Mouse (Mus musculus) midbrain, embryonic 12.5 days (tissue): ENCODE measurements at regions not wholly inside any gene's neighbourhood (a gene's known extent, or its start where the extent isn't known, plus 50 kb on each side); places are given as distances from the start of the nearest gene placed in this dataset.
"Not testable (repeated sequence)": the region's sequence is repeated elsewhere in the genome, so short reads cannot be mapped to it uniquely, and the experiment has no call there.

Experiments
- ATAC-seq: fragments of 200-750 bp; cut with Nextera tagmentation; 2 replicates; pipeline ENCODE4 v1.8.0; 2017; ENCODE audit warnings: low read depth, moderate TSS enrichment, moderate library complexity; ENCODE audit not compliant: low FRiP score
- H3K27ac ChIP-seq: fragments of 300-500 bp; sonication (generic); replicated peaks from 2 replicates; pipeline ENCODE4 v1.5.1; 2016; ENCODE audit warnings: mild to moderate bottlenecking
- H3K27me3 ChIP-seq: fragments of 300-500 bp; sonication (generic); 2 replicates; pipeline ENCODE4 v1.6.1; 2016; ENCODE audit warnings: mild to moderate bottlenecking
- H3K36me3 ChIP-seq: fragments of 300-500 bp; sonication (generic); 2 replicates; pipeline ENCODE4 v1.6.1; 2016
- H3K4me1 ChIP-seq: fragments of 300-500 bp; sonication (generic); 2 replicates; pipeline ENCODE4 v1.6.1; 2016
- H3K4me2 ChIP-seq: fragments of 300-500 bp; sonication (generic); replicated peaks from 2 replicates; pipeline ENCODE4 v1.6.1; 2016; ENCODE audit warnings: mild to moderate bottlenecking, moderate library complexity
- H3K4me3 ChIP-seq: fragments of 300-500 bp; sonication (generic); 2 replicates; pipeline ENCODE4 v1.5.1; 2016; ENCODE audit warnings: mild to moderate bottlenecking
- H3K9ac ChIP-seq: fragments of 300-500 bp; sonication (generic); replicated peaks from 2 replicates; pipeline ENCODE4 v1.6.1; 2016; ENCODE audit warnings: mild to moderate bottlenecking, moderate library complexity
- H3K9me3 ChIP-seq: fragments of 300-500 bp; sonication (generic); 2 replicates; pipeline ENCODE4 v1.6.1; 2016; ENCODE audit warnings: mild to moderate bottlenecking
- WGBS: fragments of 180-500 bp; shearing (Covaris S2); methylation state at CpG from one replicate; pipeline ENCODE4 v1.1.7; 2016; 5-methylcytosine and 5-hydroxymethylcytosine counted together

- ATAC-seq, H3K36me3 ChIP-seq, H3K4me2 ChIP-seq, H3K9me3 ChIP-seq, H3K27me3 ChIP-seq, H3K9ac ChIP-seq, H3K4me3 ChIP-seq, H3K27ac ChIP-seq, H3K4me1 ChIP-seq: not testable (repeated sequence)
- 88% methylated on average over 6 of the region's 6 CpGs for WGBS
Observed at GRCm38 (mm10) chr6:107229843-107230242, 299.7 kb upstream of the Lrrn1 start.

DNA sequence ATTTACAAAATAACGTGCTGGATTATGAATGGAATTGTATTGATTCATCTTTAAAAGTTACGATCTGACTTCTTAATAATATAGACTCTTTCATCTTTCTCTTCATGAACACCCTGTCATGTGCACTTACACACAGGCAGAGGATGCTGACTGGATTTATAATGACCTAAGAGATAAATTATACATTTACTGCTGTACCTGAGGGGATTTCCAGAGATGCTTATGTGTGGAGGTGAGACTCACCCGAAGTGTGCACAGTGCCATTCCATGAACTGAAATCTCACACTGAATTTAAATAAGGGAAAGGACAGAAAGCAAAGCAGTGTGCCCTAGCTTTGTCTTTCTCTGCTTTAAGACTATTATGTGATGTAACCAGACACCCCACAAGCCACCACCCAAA, 291.9 kb upstream of the Lrrn1 start:
- H3K27me3 ChIP-seq = no peaks in the 10 kb centered on the region
- no peak overlapping the region for H3K4me3 ChIP-seq
- no peak for ATAC-seq
- no peak overlapping the region for H3K4me2 ChIP-seq
- WGBS = 83% methylated on average over 3 of the region's 3 CpGs
- H3K36me3 ChIP-seq = no peaks in the 10 kb centered on the region
- no peaks in the 10 kb centered on the region for H3K9me3 ChIP-seq
- no peak overlapping the region for H3K27ac ChIP-seq
- no peaks in the 10 kb centered on the region for H3K4me1 ChIP-seq
- H3K9ac ChIP-seq = no peak overlapping the region

GRCm38 (mm10) chr6:107243981-107244380, 285.6 kb upstream of the Lrrn1 start:
- 93% methylated on average over 3 of the region's 3 CpGs for WGBS
- no peaks in the 10 kb centered on the region for H3K4me1 ChIP-seq
- H3K27ac ChIP-seq = no peak overlapping the region
- no peak for ATAC-seq
- H3K9me3 ChIP-seq = no peaks in the 10 kb centered on the region
- H3K27me3 ChIP-seq = no peaks in the 10 kb centered on the region
- no peak overlapping the region for H3K4me2 ChIP-seq
- H3K36me3 ChIP-seq = no peaks in the 10 kb centered on the region
- no peak overlapping the region for H3K4me3 ChIP-seq
- H3K9ac ChIP-seq = no peak overlapping the region

DNA sequence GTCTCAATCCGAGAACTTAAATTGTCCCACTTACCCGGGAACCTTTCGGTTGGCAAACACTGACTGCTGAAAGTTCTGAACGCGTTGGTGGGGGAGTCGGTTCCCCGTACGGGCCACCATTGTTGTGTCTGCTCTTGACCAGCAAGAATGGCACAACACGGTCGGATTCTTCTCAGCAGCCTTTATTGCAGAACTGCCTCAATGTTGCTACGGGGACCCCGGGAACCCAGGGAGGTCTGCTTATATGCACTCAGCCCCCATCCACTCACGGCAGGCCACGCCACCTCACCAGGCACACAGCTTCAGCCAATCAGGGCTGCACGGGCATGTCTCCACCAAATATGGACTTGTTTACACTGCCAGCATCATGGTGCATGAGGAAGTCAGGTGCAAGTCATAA, 249.2 kb upstream of the Lrrn1 start:
- Histone ChIP-seq H3K27me3 (no peaks in the 10 kb centered on the region), H3K4me2 (no peak overlapping the region), H3K27ac (no peak overlapping the region), H3K9ac (no peak overlapping the region), H3K36me3 (no peaks in the 10 kb centered on the region), H3K4me1 (no peaks in the 10 kb centered on the region), H3K4me3 (no peak overlapping the region), H3K9me3 (no peaks in the 10 kb centered on the region)
- ATAC-seq = no peak
- WGBS = 91% methylated on average over 15 of the region's 15 CpGs

- Histone ChIP-seq H3K27ac (no peak overlapping the region), H3K4me1 (no peaks in the 10 kb centered on the region), H3K9ac (no peak overlapping the region), H3K4me2 (no peak overlapping the region), H3K36me3 (no peaks in the 10 kb centered on the region), H3K27me3 (no peaks in the 10 kb centered on the region), H3K4me3 (no peak overlapping the region), H3K9me3 (no peaks in the 10 kb centered on the region)
- no peak for ATAC-seq
- WGBS = 89% methylated on average over 3 of the region's 3 CpGs
Observed at GRCm38 (mm10) chr6:107290850-107291249, 238.7 kb upstream of the Lrrn1 start.

GRCm38 (mm10) chr6:107303676-107304369, 225.7 kb upstream of the Lrrn1 start:
- Histone ChIP-seq H3K27me3 (no peaks in the 10 kb centered on the region), H3K36me3 (no peaks in the 10 kb centered on the region), H3K27ac (no peak overlapping the region), H3K9ac (no peak overlapping the region), H3K4me2 (no peak overlapping the region), H3K4me1 (peaks cover 12% of the 10 kb centered on the region), H3K4me3 (no peak overlapping the region), H3K9me3 (no peaks in the 10 kb centered on the region)
- 73% methylated on average over 1 of the region's 1 CpGs for WGBS
- ATAC-seq = peak; percentile 94

GRCm38 (mm10) chr6:107319565-107319964, 210.0 kb upstream of the Lrrn1 start:
- Histone ChIP-seq H3K27me3 (no peaks in the 10 kb centered on the region), H3K9ac (no peak overlapping the region), H3K9me3 (no peaks in the 10 kb centered on the region), H3K4me3 (no peak overlapping the region), H3K27ac (no peak overlapping the region), H3K4me2 (no peak overlapping the region), H3K36me3 (no peaks in the 10 kb centered on the region), H3K4me1 (no peaks in the 10 kb centered on the region)
- no peak for ATAC-seq
- WGBS = 77% methylated on average over 1 of the region's 1 CpGs

- Histone ChIP-seq H3K9ac (no peak overlapping the region), H3K4me2 (no peak overlapping the region), H3K9me3 (no peaks in the 10 kb centered on the region), H3K4me1 (no peaks in the 10 kb centered on the region), H3K27ac (no peak overlapping the region), H3K36me3 (no peaks in the 10 kb centered on the region), H3K4me3 (no peak overlapping the region), H3K27me3 (no peaks in the 10 kb centered on the region)
- WGBS = 68% methylated on average over 4 of the region's 4 CpGs
- no peak for ATAC-seq
Observed at GRCm38 (mm10) chr6:107350503-107350902, 179.1 kb upstream of the Lrrn1 start.

GRCm38 (mm10) chr6:107375274-107375673, 154.3 kb upstream of the Lrrn1 start:
- H3K4me1 ChIP-seq = no peaks in the 10 kb centered on the region
- H3K27ac ChIP-seq = no peak overlapping the region
- H3K9ac ChIP-seq = no peak overlapping the region
- ATAC-seq = no peak
- no peaks in the 10 kb centered on the region for H3K9me3 ChIP-seq
- H3K27me3 ChIP-seq = no peaks in the 10 kb centered on the region
- no peak overlapping the region for H3K4me3 ChIP-seq
- H3K36me3 ChIP-seq = no peaks in the 10 kb centered on the region
- H3K4me2 ChIP-seq = no peak overlapping the region

DNA sequence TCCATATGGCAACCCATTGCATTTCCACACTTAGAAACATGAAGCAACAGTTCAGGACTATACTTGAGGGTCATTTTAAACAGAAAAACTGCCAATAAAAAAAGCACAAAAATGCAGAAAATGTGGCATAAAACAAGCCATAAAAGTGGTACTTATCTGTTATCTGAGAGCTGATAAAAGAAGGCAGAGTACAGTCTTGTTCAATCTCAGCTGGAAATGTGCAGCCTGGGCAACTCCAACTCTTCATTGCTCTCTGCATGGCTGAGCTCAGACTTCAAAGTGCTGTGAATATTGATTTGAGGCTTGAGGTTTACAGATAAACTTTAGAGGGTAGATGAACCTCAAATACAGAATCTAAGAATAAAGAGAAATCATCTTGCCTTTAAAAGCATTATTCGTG, 151.1 kb upstream of the Lrrn1 start:
- H3K4me2 ChIP-seq = no peak overlapping the region
- H3K36me3 ChIP-seq = no peaks in the 10 kb centered on the region
- WGBS = 84% methylated on average over 1 of the region's 1 CpGs
- H3K4me3 ChIP-seq = no peak overlapping the region
- H3K9me3 ChIP-seq = no peaks in the 10 kb centered on the region
- no peaks in the 10 kb centered on the region for H3K27me3 ChIP-seq
- no peak overlapping the region for H3K27ac ChIP-seq
- H3K4me1 ChIP-seq = no peaks in the 10 kb centered on the region
- H3K9ac ChIP-seq = no peak overlapping the region
- no peak for ATAC-seq

GRCm38 (mm10) chr6:107380621-107381020, 148.9 kb upstream of the Lrrn1 start:
- Histone ChIP-seq H3K9me3 (no peaks in the 10 kb centered on the region), H3K9ac (no peak overlapping the region), H3K27me3 (no peaks in the 10 kb centered on the region), H3K36me3 (no peaks in the 10 kb centered on the region), H3K4me3 (no peak overlapping the region), H3K4me1 (no peaks in the 10 kb centered on the region), H3K4me2 (no peak overlapping the region), H3K27ac (no peak overlapping the region)
- no peak for ATAC-seq
- 66% methylated on average over 1 of the region's 1 CpGs for WGBS

GRCm38 (mm10) chr6:107386094-107386678, 143.4 kb upstream of the Lrrn1 start:
- no peak overlapping the region for H3K9ac ChIP-seq
- H3K9me3 ChIP-seq = no peaks in the 10 kb centered on the region
- no peaks in the 10 kb centered on the region for H3K4me1 ChIP-seq
- no peaks in the 10 kb centered on the region for H3K36me3 ChIP-seq
- no peak overlapping the region for H3K4me2 ChIP-seq
- no peak overlapping the region for H3K27ac ChIP-seq
- no peak for ATAC-seq
- no peaks in the 10 kb centered on the region for H3K27me3 ChIP-seq
- H3K4me3 ChIP-seq = no peak overlapping the region
- WGBS = 48% methylated on average over 7 of the region's 7 CpGs

- Histone ChIP-seq H3K27ac (no peak overlapping the region), H3K4me1 (no peaks in the 10 kb centered on the region), H3K4me3 (no peak overlapping the region), H3K4me2 (no peak overlapping the region), H3K36me3 (no peaks in the 10 kb centered on the region), H3K27me3 (no peaks in the 10 kb centered on the region), H3K9ac (no peak overlapping the region), H3K9me3 (no peaks in the 10 kb centered on the region)
- no peak for ATAC-seq
- WGBS = 48% methylated on average over 3 of the region's 3 CpGs
Observed at GRCm38 (mm10) chr6:107389892-107390291, 139.7 kb upstream of the Lrrn1 start.
